Mouse (Mus musculus) mouse embryonic stem cell (cell line): ENCODE data around the gene Trim47.
"Not testable (repeated sequence)": the region's sequence is repeated elsewhere in the genome, so short reads cannot be mapped to it uniquely, and the experiment has no call there.

Source experiments
- in situ Hi-C, 2 experiments: fragments of 300-500 bp; cut with MboI; formaldehyde crosslinking; loops; 1 replicate in 1 of 2; 3 replicates in 1 of 2; pipeline ENCODE4 v1.14.3; 2019 to 2020; ENCODE audit warnings: low sequenced_read_pairs in 2 of 2, low pct_unique_long_range_greater_than_20kb in 1 of 2, mixed read lengths in 1 of 2; ENCODE audit not compliant: unreplicated experiment in 1 of 2

Trim47 gene

GRCm38 (mm10) chr11:116096213-116097108, 30.5 kb downstream of the Trim47 start:
- in situ Hi-C loops, result no loop called here

- in situ Hi-C loops, result no loop called here
These were observed 31.4 kb downstream of the Trim47 start for GRCm38 (mm10) chr11:116095573-116095972.

GRCm38 (mm10) chr11:116093771-116094565, 33.0 kb downstream of the Trim47 start:
- in situ Hi-C loops, result no loop called here

GRCm38 (mm10) chr11:116092959-116093358, 34.1 kb downstream of the Trim47 start:
- in situ Hi-C loops, result not testable (repeated sequence)

- in situ Hi-C loops, result no loop called here
These were observed 35.4 kb downstream of the Trim47 start for GRCm38 (mm10) chr11:116091591-116091990.

- in situ Hi-C loops, result no loop called here
These were observed 37.5 kb downstream of the Trim47 start for GRCm38 (mm10) chr11:116089545-116089944.

- in situ Hi-C loops, result no loop called here
These were observed 38.1 kb downstream of the Trim47 start for GRCm38 (mm10) chr11:116088741-116089394.

GRCm38 (mm10) chr11:116088188-116088587, 38.8 kb downstream of the Trim47 start:
- in situ Hi-C loops, result no loop called here

- in situ Hi-C loops, result no loop called here
These were observed 39.5 kb downstream of the Trim47 start for GRCm38 (mm10) chr11:116087194-116088130.

GRCm38 (mm10) chr11:116086258-116087193, 40.5 kb downstream of the Trim47 start, which contains the start of gene Wbp2:
Wbp2 (minus strand) TSS chr11:116086995.
- in situ Hi-C loops, result no loop called here

GRCm38 (mm10) chr11:116084166-116084565, 42.8 kb downstream of the Trim47 start:
- in situ Hi-C loops, result no loop called here

GRCm38 (mm10) chr11:116083096-116083672, 43.8 kb downstream of the Trim47 start:
- in situ Hi-C loops, result no loop called here

- in situ Hi-C loops, result no loop called here
These were observed 45.9 kb downstream of the Trim47 start for GRCm38 (mm10) chr11:116081081-116081480.

- in situ Hi-C loops, result no loop called here
These were observed 47.5 kb downstream of the Trim47 start for GRCm38 (mm10) chr11:116079511-116079910.

GRCm38 (mm10) chr11:116078676-116079320, 48.2 kb downstream of the Trim47 start:
- in situ Hi-C loops, result no loop called here

GRCm38 (mm10) chr11:116078221-116078620, 48.8 kb downstream of the Trim47 start:
- in situ Hi-C loops, result no loop called here
